Mouse (Mus musculus) ES-Bruce4 (cell line): ENCODE measurements around the gene Src. TPM values are rescaled to one million over a fixed set of nuclear protein-coding genes. Genes with fewer than 3 reads are reported as not detected.
A peak's percentile ranks its signal among the peaks of the same experiment; 100 is the strongest.

Experiments used
- H3K27ac ChIP-seq: 2 replicates; pipeline ENCODE4 v1.5.1; 2012; ENCODE audit warnings: low read length, inconsistent platforms; ENCODE audit not compliant: insufficient read depth
- H3K27me3 ChIP-seq: 2 replicates; pipeline ENCODE4 v1.6.1; 2012; ENCODE audit warnings: mild to moderate bottlenecking, low read length, inconsistent platforms; ENCODE audit not compliant: control insufficient read depth, poor library complexity, insufficient read depth, severe bottlenecking
- H3K36me3 ChIP-seq: 2 replicates; pipeline ENCODE4 v1.6.1; 2012; ENCODE audit warnings: inconsistent platforms, mild to moderate bottlenecking, low read length, moderate library complexity; ENCODE audit not compliant: control insufficient read depth, poor library complexity, insufficient read depth, severe bottlenecking
- H3K4me1 ChIP-seq: one replicate; pipeline ENCODE4 v1.8.1; 2011; ENCODE audit warnings: low read length; ENCODE audit not compliant: control insufficient read depth, insufficient read depth
- H3K4me3 ChIP-seq: 2 replicates; pipeline ENCODE4 v1.5.1; 2011; ENCODE audit warnings: low read depth, mild to moderate bottlenecking, low read length
- H3K9ac ChIP-seq: 2 replicates; pipeline ENCODE4 v1.6.1; 2012; ENCODE audit warnings: low read depth, mild to moderate bottlenecking, inconsistent platforms; ENCODE audit not compliant: poor library complexity, severe bottlenecking
- H3K9me3 ChIP-seq: replicated peaks from 2 replicates; pipeline ENCODE4 v1.6.1; 2012; ENCODE audit warnings: mild to moderate bottlenecking, low read length, inconsistent platforms; ENCODE audit not compliant: control insufficient read depth, poor library complexity, insufficient read depth, severe bottlenecking
- CTCF ChIP-seq: IDR thresholded peaks from one replicate; pipeline ENCODE4 v1.8.1; 2011; ENCODE audit warnings: low read depth, low read length
- EP300 ChIP-seq: IDR thresholded peaks from 2 replicates; pipeline ENCODE4 v1.6.1; 2011; ENCODE audit warnings: low read depth, low read length; ENCODE audit not compliant: insufficient read depth
- POLR2A ChIP-seq: IDR thresholded peaks from one replicate; pipeline ENCODE4 v1.8.1; 2011; ENCODE audit warnings: low read length; ENCODE audit not compliant: insufficient read depth
- polyA plus RNA-seq: library from polyadenylated mRNA; stranded (reverse); fragments of >200 nt; gene quantifications from 2 replicates; pipeline ENCODE4 v1.2.4, GENCODE M21; 2011; ENCODE audit warnings: low read depth; ENCODE audit not compliant: missing spikeins, insufficient read depth, insufficient read length

Src gene
- polyA plus RNA-seq, 1 experiment: 54.7 TPM

DNA sequence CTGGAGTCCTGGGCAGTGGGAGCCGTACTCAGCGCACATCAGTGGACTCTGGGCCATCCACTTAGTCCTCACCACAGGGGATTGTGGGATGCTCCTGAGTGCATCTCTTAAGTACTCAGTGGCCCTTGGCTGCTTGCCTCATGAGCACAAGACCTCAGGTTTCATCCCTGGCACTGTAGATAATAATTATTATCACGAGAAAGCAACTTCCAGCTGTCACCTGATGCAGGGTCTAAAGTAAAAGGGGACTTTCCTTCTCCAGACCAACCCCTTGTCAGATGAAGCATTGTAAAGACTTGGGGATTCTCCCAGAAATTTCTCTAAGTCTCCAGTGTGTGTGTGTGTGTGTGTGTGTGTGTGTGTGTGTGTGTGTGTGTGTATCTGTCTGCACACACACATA, 32.7 kb downstream of the Src start:
- no peak overlapping the region for H3K9ac ChIP-seq
- H3K4me1 ChIP-seq: peaks cover 1% of the 10 kb centered on the region
- H3K4me3 ChIP-seq: no peak overlapping the region
- H3K36me3 ChIP-seq: no peaks in the 10 kb centered on the region
- H3K27ac ChIP-seq: no peak overlapping the region
- no peak for TF ChIP-seq POLR2A
- no peak for TF ChIP-seq EP300
- no peak for TF ChIP-seq CTCF
- H3K27me3 ChIP-seq: no peaks in the 10 kb centered on the region
- H3K9me3 ChIP-seq: no peaks in the 10 kb centered on the region

DNA sequence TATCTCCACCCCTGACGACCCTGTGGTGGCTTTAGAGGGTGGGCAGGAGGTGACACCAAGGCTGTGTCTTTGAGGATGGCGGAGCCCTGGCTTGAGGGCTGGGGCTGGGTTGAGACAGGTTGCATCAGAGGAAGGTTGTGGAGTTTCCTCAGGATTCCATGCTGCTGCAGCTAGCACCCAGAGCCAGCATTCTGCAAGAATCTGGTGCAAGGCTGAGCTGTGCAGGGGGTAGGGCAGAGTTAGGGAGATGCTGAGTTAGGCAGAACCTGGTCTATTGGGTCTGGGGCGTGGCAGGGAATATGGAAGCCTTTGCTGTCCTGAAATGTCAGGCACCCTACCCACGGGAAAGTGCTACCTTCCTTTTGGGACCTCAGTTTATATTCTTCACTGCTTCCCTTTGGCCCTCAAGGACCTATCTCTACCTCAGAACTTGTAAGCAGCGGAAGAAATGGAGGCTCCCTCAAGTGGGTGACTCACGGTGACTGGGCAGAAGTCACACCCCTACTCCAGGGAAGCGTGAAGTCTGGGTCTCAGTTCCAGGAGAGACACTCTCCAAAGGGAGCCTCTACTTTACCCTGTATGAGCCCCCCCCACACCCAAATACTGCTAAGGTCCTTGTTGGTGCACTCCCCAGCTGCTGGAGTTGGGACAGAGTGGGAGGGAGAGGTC, 33.3 kb downstream of the Src start:
- H3K4me1 ChIP-seq: peaks cover 1% of the 10 kb centered on the region
- H3K27me3 ChIP-seq: no peaks in the 10 kb centered on the region
- H3K36me3 ChIP-seq: no peaks in the 10 kb centered on the region
- H3K9ac ChIP-seq: no peak overlapping the region
- H3K9me3 ChIP-seq: no peaks in the 10 kb centered on the region
- no peak overlapping the region for H3K27ac ChIP-seq
- H3K4me3 ChIP-seq: no peak overlapping the region
- TF ChIP-seq POLR2A: no peak
- no peak for TF ChIP-seq CTCF
- TF ChIP-seq EP300: no peak

DNA sequence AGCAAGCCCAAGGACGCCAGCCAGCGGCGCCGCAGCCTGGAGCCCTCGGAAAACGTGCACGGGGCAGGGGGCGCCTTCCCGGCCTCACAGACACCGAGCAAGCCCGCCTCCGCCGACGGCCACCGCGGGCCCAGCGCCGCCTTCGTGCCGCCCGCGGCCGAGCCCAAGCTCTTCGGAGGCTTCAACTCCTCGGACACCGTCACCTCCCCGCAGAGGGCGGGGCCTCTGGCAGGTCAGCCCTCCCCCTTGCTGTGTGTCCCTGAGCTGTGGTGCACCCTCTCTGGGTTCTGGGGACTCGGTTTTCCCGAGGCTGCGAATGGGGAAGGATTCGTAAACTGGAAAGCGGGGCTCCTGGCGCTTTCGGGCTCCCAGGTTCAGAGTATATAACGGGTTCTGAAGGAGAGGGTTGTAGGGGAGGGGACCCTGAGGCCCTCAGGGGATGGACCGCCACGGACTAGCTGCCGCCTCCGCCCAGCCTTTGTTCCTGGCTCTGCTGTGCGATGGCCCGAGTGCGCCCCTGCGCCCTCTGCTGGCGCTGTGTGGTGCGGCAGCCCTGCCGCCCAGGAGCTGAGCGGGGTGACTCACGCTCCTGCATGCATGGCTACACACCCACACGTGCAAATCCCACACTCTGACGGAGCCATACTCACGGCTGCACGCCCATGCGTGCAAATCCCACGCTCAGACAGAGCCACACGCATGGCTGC, 39.0 kb downstream of the Src start:
- TF ChIP-seq POLR2A (no peak), EP300 (no peak), CTCF (no peak)
- peaks cover 16% of the 10 kb centered on the region for H3K4me1 ChIP-seq
- no peaks in the 10 kb centered on the region for H3K27me3 ChIP-seq
- no peaks in the 10 kb centered on the region for H3K36me3 ChIP-seq
- no peaks in the 10 kb centered on the region for H3K9me3 ChIP-seq
- peak overlapping the region; percentile 38 for H3K4me3 ChIP-seq
- no peak overlapping the region for H3K27ac ChIP-seq
- H3K9ac ChIP-seq: no peak overlapping the region

DNA sequence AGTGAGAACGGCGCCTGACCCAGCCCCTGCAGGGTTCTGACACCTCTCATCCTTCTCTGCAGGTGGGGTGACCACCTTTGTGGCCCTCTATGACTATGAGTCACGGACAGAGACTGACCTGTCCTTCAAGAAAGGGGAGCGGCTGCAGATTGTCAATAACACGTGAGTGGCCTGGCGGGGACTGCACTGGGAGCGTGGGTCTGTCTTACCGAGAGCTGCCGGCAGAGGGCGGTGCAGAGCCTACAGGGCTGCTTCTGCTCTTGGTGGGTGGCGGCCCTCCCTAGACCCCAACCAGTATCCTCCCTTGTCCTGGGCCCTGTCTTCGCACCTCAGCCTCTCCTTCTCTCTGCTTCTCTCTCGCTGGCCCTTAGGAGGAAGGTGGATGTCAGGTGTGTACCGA, 40.2 kb downstream of the Src start:
- H3K27ac ChIP-seq: no peak overlapping the region
- no peak overlapping the region for H3K4me3 ChIP-seq
- H3K27me3 ChIP-seq: no peaks in the 10 kb centered on the region
- H3K4me1 ChIP-seq: peaks cover 22% of the 10 kb centered on the region
- no peaks in the 10 kb centered on the region for H3K36me3 ChIP-seq
- TF ChIP-seq EP300: no peak
- TF ChIP-seq POLR2A: no peak
- TF ChIP-seq CTCF: no peak
- H3K9ac ChIP-seq: no peak overlapping the region
- H3K9me3 ChIP-seq: no peaks in the 10 kb centered on the region

DNA sequence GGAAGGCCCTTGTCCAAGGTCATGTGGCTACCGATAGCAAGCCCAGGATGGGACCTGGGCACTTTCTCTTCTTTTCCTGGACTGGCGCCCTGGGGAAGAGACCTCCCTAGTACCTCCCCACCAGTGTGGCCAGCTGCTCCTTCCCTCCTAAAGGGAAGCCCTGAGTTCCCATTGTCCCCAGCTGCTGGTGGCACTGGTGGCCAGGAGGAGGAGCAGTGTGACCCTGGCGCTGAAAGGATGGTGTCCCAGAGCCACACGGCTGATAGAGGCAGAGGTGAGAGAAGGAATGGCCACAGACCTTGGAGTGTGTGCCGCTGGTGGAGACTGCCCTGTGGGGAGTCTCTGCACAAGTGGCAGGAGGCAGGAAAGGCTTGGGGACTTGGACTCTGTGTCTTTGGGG, 41.5 kb downstream of the Src start:
- Histone ChIP-seq H3K4me3 (no peak overlapping the region), H3K9ac (no peak overlapping the region), H3K36me3 (no peaks in the 10 kb centered on the region), H3K9me3 (no peaks in the 10 kb centered on the region), H3K4me1 (peaks cover 26% of the 10 kb centered on the region), H3K27ac (no peak overlapping the region), H3K27me3 (no peaks in the 10 kb centered on the region)
- TF ChIP-seq CTCF (no peak), POLR2A (no peak), EP300 (no peak)
